Mouse (Mus musculus) thymus, postnatal 36 days (tissue): ENCODE measurements around the gene Zfp652.
"Not testable (repeated sequence)": the region's sequence is repeated elsewhere in the genome, so short reads cannot be mapped to it uniquely, and the experiment has no call there.

Experiments used
- DNase-seq, 2 experiments: peaks; one replicate each; pipeline ENCODE4 v3.0.0; 2022; ENCODE audit warnings: mixed read lengths in 2 of 2

Gene Zfp652

GRCm38 (mm10) chr11:95712085-95712562 lies 349 bp upstream of the Zfp652 start:
- peak in 1 of 2 experiments; percentile 31 for DNase-seq

- DNase-seq = peak; percentile 75 to 83
Measured at GRCm38 (mm10) chr11:95713225-95713810, 845 bp downstream of the Zfp652 start.

- peak; percentile 30 to 42 for DNase-seq
Measured at GRCm38 (mm10) chr11:95713811-95714241, 1.4 kb downstream of the Zfp652 start.

- DNase-seq = peak; percentile 41 to 52
Measured at GRCm38 (mm10) chr11:95714411-95714810, 1.9 kb downstream of the Zfp652 start.

GRCm38 (mm10) chr11:95716136-95716535 lies 3.7 kb downstream of the Zfp652 start:
- no peak for DNase-seq

- no peak for DNase-seq
Measured at GRCm38 (mm10) chr11:95719356-95719755, 6.9 kb downstream of the Zfp652 start.

GRCm38 (mm10) chr11:95723287-95723686 lies 10.8 kb downstream of the Zfp652 start, which contains the start of gene B130006D01Rik:
B130006D01Rik (plus strand) TSS chr11:95723587.
- no peak for DNase-seq

GRCm38 (mm10) chr11:95724466-95724865 lies 12.0 kb downstream of the Zfp652 start:
- DNase-seq = no peak

GRCm38 (mm10) chr11:95726156-95726555 lies 13.7 kb downstream of the Zfp652 start:
- DNase-seq = no peak

GRCm38 (mm10) chr11:95727947-95728346 lies 15.5 kb downstream of the Zfp652 start:
- no peak for DNase-seq

- no peak for DNase-seq
Measured at GRCm38 (mm10) chr11:95728916-95729907, 16.7 kb downstream of the Zfp652 start.

- DNase-seq = no peak
Measured at GRCm38 (mm10) chr11:95734485-95734884, 22.0 kb downstream of the Zfp652 start.

GRCm38 (mm10) chr11:95737811-95738210 lies 25.3 kb downstream of the Zfp652 start:
- no peak for DNase-seq

- no peak for DNase-seq
Measured at GRCm38 (mm10) chr11:95744521-95744920, 32.0 kb downstream of the Zfp652 start.

- no peak for DNase-seq
Measured at GRCm38 (mm10) chr11:95746821-95747220, 34.3 kb downstream of the Zfp652 start.

- no peak for DNase-seq
Measured at GRCm38 (mm10) chr11:95748331-95748730, 35.9 kb downstream of the Zfp652 start.

- no peak for DNase-seq
Measured at GRCm38 (mm10) chr11:95749619-95750018, 37.1 kb downstream of the Zfp652 start.

- DNase-seq = peak; percentile 51 to 66
Measured at GRCm38 (mm10) chr11:95750995-95751394, 38.5 kb downstream of the Zfp652 start.

GRCm38 (mm10) chr11:95755137-95755536 lies 42.7 kb downstream of the Zfp652 start:
- DNase-seq = not testable (repeated sequence)

- no peak for DNase-seq
Measured at GRCm38 (mm10) chr11:95760521-95760920, 48.0 kb downstream of the Zfp652 start.

GRCm38 (mm10) chr11:95762996-95763395 lies 50.5 kb downstream of the Zfp652 start:
- DNase-seq = no peak

GRCm38 (mm10) chr11:95764806-95765205 lies 52.3 kb downstream of the Zfp652 start:
- DNase-seq = no peak

GRCm38 (mm10) chr11:95765334-95765733 lies 52.9 kb downstream of the Zfp652 start:
- DNase-seq = no peak

- no peak for DNase-seq
Measured at GRCm38 (mm10) chr11:95768244-95768643, 55.8 kb downstream of the Zfp652 start.
